Mouse (Mus musculus): ENCODE data around the gene Gm21992. TPM values are rescaled to one million over a fixed set of nuclear protein-coding genes. Genes with fewer than 3 reads are reported as not detected.

Gene Gm21992
- polyA plus RNA-seq, 1 experiment from 2014 or later = 12.9 TPM

- H3K27ac ChIP-seq (ENCODE audit: low read depth, low read length) = no peak overlapping the region
- WGBS = 93% methylated on average over 7 of the region's 7 CpGs
- no peak overlapping the region for H3K4me3 ChIP-seq (ENCODE audit: low read depth, low read length)
- H3K9ac ChIP-seq (ENCODE audit: low read length) = no peak overlapping the region
- H3K27me3 ChIP-seq (ENCODE audit: control insufficient read depth, insufficient read depth, low read length) = no peaks in the 10 kb centered on the region
- H3K4me1 ChIP-seq (ENCODE audit: control insufficient read depth, insufficient read depth, low read length) = no peaks in the 10 kb centered on the region
- no peaks in the 10 kb centered on the region for H3K9me3 ChIP-seq (ENCODE audit: control insufficient read depth, low read length)
- H3K4me2 ChIP-seq = no peak overlapping the region
- no peak for ATAC-seq (ENCODE audit: low FRiP score)
- peaks cover 29% of the 10 kb centered on the region for H3K36me3 ChIP-seq (ENCODE audit: control insufficient read depth, insufficient read depth, low read length)
- DNase-seq (ENCODE audit: low spot score, missing footprints) = no peak
These were observed 8.7 kb downstream of the Gm21992 start for GRCm38 (mm10) chr19:4802691-4803091.

DNA sequence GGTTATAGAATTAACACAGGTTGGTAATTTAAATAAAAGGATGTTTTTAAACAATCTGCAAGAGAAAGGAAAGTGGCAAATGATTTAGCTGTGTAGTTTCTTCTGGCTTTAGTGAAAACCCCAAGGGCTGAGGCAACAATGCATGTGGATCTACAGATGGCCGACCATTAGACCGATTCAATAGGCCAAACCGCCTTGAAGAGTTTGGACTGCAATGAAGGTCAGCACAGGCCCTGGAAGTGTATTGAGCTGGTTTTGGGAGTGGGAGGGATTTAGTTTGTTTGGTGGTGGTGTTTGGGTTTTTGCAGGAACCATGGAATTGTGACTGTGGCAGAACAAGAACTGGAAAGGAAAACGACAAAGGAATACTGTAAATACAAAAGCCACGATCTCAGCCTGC lies 12.3 kb downstream of the Gm21992 start:
- Histone ChIP-seq H3K4me3 (ENCODE audit: low read depth, low read length) (no peak overlapping the region), H3K4me2 (no peak overlapping the region), H3K36me3 (ENCODE audit: control insufficient read depth, insufficient read depth, low read length) (peaks cover 29% of the 10 kb centered on the region), H3K9ac (ENCODE audit: low read length) (no peak overlapping the region), H3K27ac (ENCODE audit: low read depth, low read length) (no peak overlapping the region), H3K27me3 (ENCODE audit: control insufficient read depth, insufficient read depth, low read length) (no peaks in the 10 kb centered on the region), H3K4me1 (ENCODE audit: control insufficient read depth, insufficient read depth, low read length) (peaks cover 4% of the 10 kb centered on the region), H3K9me3 (ENCODE audit: control insufficient read depth, low read length) (no peaks in the 10 kb centered on the region)
- DNase-seq (ENCODE audit: low spot score, missing footprints) = no peak
- ATAC-seq (ENCODE audit: low FRiP score) = no peak
- WGBS = 94% methylated on average over 5 of the region's 5 CpGs

DNA sequence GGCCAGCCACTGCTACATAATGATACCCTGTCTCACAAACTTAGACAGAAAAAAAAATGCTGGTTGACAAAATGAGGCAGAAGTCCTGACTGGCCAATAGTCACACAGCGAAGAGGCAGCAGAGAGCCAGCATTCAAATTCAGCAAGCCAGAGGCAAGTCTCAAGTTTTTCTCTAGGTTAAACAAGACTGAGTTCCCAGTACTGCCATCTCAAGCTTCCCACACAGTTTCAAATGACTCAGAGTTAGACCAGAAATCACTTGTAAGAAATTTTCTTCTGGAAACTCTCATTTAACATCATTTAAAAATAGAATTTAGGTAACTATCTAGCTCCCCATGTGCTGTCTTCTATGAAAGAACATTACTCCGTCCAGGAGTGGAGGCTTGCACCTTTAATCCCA lies 13.6 kb downstream of the Gm21992 start:
- H3K4me2 ChIP-seq = no peak overlapping the region
- H3K27ac ChIP-seq (ENCODE audit: low read depth, low read length) = no peak overlapping the region
- ATAC-seq (ENCODE audit: low FRiP score) = no peak
- peaks cover 4% of the 10 kb centered on the region for H3K4me1 ChIP-seq (ENCODE audit: control insufficient read depth, insufficient read depth, low read length)
- no peak overlapping the region for H3K9ac ChIP-seq (ENCODE audit: low read length)
- no peak overlapping the region for H3K4me3 ChIP-seq (ENCODE audit: low read depth, low read length)
- DNase-seq (ENCODE audit: low spot score, missing footprints) = no peak
- no peaks in the 10 kb centered on the region for H3K9me3 ChIP-seq (ENCODE audit: control insufficient read depth, low read length)
- WGBS = 97% methylated on average over 2 of the region's 2 CpGs
- no peaks in the 10 kb centered on the region for H3K27me3 ChIP-seq (ENCODE audit: control insufficient read depth, insufficient read depth, low read length)
- peaks cover 20% of the 10 kb centered on the region for H3K36me3 ChIP-seq (ENCODE audit: control insufficient read depth, insufficient read depth, low read length)

GRCm38 (mm10) chr19:4795929-4796328 lies 15.5 kb downstream of the Gm21992 start:
- H3K4me1 ChIP-seq (ENCODE audit: control insufficient read depth, insufficient read depth, low read length) = peaks cover 12% of the 10 kb centered on the region
- no peak overlapping the region for H3K9ac ChIP-seq (ENCODE audit: low read length)
- H3K36me3 ChIP-seq (ENCODE audit: control insufficient read depth, insufficient read depth, low read length) = peaks cover 16% of the 10 kb centered on the region
- H3K4me2 ChIP-seq = no peak overlapping the region
- 80% methylated on average over 1 of the region's 1 CpGs for WGBS
- H3K27ac ChIP-seq (ENCODE audit: low read depth, low read length) = no peak overlapping the region
- no peak overlapping the region for H3K4me3 ChIP-seq (ENCODE audit: low read depth, low read length)
- no peaks in the 10 kb centered on the region for H3K9me3 ChIP-seq (ENCODE audit: control insufficient read depth, low read length)
- no peak for DNase-seq (ENCODE audit: low spot score, missing footprints)
- H3K27me3 ChIP-seq (ENCODE audit: control insufficient read depth, insufficient read depth, low read length) = no peaks in the 10 kb centered on the region
- no peak for ATAC-seq (ENCODE audit: low FRiP score)

- H3K27me3 ChIP-seq (ENCODE audit: control insufficient read depth, insufficient read depth, low read length) = no peaks in the 10 kb centered on the region
- peak within 1 kb of the TSS; percentile 42; the same call in 1 of the 2 replicates for H3K27ac ChIP-seq (ENCODE audit: low read depth, low read length)
- peak; percentile 98 for ATAC-seq (ENCODE audit: low FRiP score)
- WGBS = under 1% methylated on average over 31 of the region's 31 CpGs
- peaks cover 16% of the 10 kb centered on the region for H3K4me1 ChIP-seq (ENCODE audit: control insufficient read depth, insufficient read depth, low read length)
- peak within 1 kb of the TSS; percentile 80 for H3K9ac ChIP-seq (ENCODE audit: low read length)
- peak within 1 kb of the TSS; percentile 76 for H3K4me3 ChIP-seq (ENCODE audit: low read depth, low read length)
- peak within 1 kb of the TSS; percentile 73 for H3K4me2 ChIP-seq
- H3K36me3 ChIP-seq (ENCODE audit: control insufficient read depth, insufficient read depth, low read length) = peaks cover 6% of the 10 kb centered on the region
- DNase-seq (ENCODE audit: low spot score, missing footprints) = peak; percentile 99
- H3K9me3 ChIP-seq (ENCODE audit: control insufficient read depth, low read length) = no peaks in the 10 kb centered on the region
These were observed 17.5 kb downstream of the Gm21992 start, which contains the start of gene Rbm4 for GRCm38 (mm10) chr19:4793831-4794422. Gene Rbm4, minus strand, starts transcription at chr19:4793901.

DNA sequence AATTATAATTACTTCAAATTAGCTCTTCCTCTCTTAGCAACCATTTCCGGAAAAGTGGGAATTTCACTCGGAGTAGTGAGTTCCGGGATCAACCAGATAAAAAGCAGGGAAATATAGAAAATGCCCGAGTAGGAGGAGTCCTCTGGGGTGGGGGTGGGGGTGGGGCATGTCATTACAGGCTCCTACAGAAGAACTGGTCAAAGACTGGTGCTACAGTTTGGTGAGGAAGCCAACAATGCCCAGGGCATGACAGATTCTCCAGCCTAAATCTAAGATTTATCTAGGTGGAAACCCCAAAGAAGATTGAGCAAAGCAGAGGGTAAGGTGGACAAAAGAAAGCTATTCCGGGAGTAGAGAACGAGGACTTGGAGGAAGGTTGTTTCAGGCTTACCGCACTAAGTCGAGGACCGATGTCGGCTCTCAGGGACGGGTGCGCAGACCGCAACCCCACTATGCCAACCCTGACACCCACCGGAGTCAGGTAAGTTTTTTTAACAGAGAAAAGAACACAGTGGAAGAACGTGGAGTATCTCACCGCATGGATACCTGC lies 18.1 kb downstream of the Gm21992 start:
- no peaks in the 10 kb centered on the region for H3K27me3 ChIP-seq (ENCODE audit: control insufficient read depth, insufficient read depth, low read length)
- peak overlapping the region; percentile 42; the same call in 1 of the 2 replicates for H3K27ac ChIP-seq (ENCODE audit: low read depth, low read length)
- peaks cover 16% of the 10 kb centered on the region for H3K4me1 ChIP-seq (ENCODE audit: control insufficient read depth, insufficient read depth, low read length)
- peak overlapping the region; percentile 73 for H3K4me2 ChIP-seq
- peaks cover 8% of the 10 kb centered on the region for H3K36me3 ChIP-seq (ENCODE audit: control insufficient read depth, insufficient read depth, low read length)
- H3K4me3 ChIP-seq (ENCODE audit: low read depth, low read length) = peak overlapping the region; percentile 76
- no peaks in the 10 kb centered on the region for H3K9me3 ChIP-seq (ENCODE audit: control insufficient read depth, low read length)
- H3K9ac ChIP-seq (ENCODE audit: low read length) = peak overlapping the region; percentile 80
- 2% methylated on average over 16 of the region's 16 CpGs for WGBS
- DNase-seq (ENCODE audit: low spot score, missing footprints) = peak; percentile 98
- ATAC-seq (ENCODE audit: low FRiP score) = peak; percentile 31; the same call in 1 of the 2 replicates

GRCm38 (mm10) chr19:4786313-4786712 lies 25.1 kb downstream of the Gm21992 start:
- no peak overlapping the region for H3K4me2 ChIP-seq
- peaks cover 22% of the 10 kb centered on the region for H3K36me3 ChIP-seq (ENCODE audit: control insufficient read depth, insufficient read depth, low read length)
- no peak overlapping the region for H3K27ac ChIP-seq (ENCODE audit: low read depth, low read length)
- ATAC-seq (ENCODE audit: low FRiP score) = no peak
- WGBS = 95% methylated on average over 2 of the region's 2 CpGs
- H3K4me1 ChIP-seq (ENCODE audit: control insufficient read depth, insufficient read depth, low read length) = peaks cover 6% of the 10 kb centered on the region
- H3K4me3 ChIP-seq (ENCODE audit: low read depth, low read length) = no peak overlapping the region
- H3K27me3 ChIP-seq (ENCODE audit: control insufficient read depth, insufficient read depth, low read length) = no peaks in the 10 kb centered on the region
- no peaks in the 10 kb centered on the region for H3K9me3 ChIP-seq (ENCODE audit: control insufficient read depth, low read length)
- no peak for DNase-seq (ENCODE audit: low spot score, missing footprints)
- no peak overlapping the region for H3K9ac ChIP-seq (ENCODE audit: low read length)

- H3K27ac ChIP-seq (ENCODE audit: low read depth, low read length) = no peak overlapping the region
- peaks cover 22% of the 10 kb centered on the region for H3K36me3 ChIP-seq (ENCODE audit: control insufficient read depth, insufficient read depth, low read length)
- H3K4me2 ChIP-seq = no peak overlapping the region
- 88% methylated on average over 7 of the region's 7 CpGs for WGBS
- no peak overlapping the region for H3K9ac ChIP-seq (ENCODE audit: low read length)
- H3K9me3 ChIP-seq (ENCODE audit: control insufficient read depth, low read length) = no peaks in the 10 kb centered on the region
- no peak overlapping the region for H3K4me3 ChIP-seq (ENCODE audit: low read depth, low read length)
- DNase-seq (ENCODE audit: low spot score, missing footprints) = no peak
- H3K27me3 ChIP-seq (ENCODE audit: control insufficient read depth, insufficient read depth, low read length) = no peaks in the 10 kb centered on the region
- peaks cover 3% of the 10 kb centered on the region for H3K4me1 ChIP-seq (ENCODE audit: control insufficient read depth, insufficient read depth, low read length)
- no peak for ATAC-seq (ENCODE audit: low FRiP score)
These were observed 26.2 kb downstream of the Gm21992 start for GRCm38 (mm10) chr19:4785206-4785605.

- DNase-seq (ENCODE audit: low spot score, missing footprints) (no peak), ATAC-seq (ENCODE audit: low FRiP score) (no peak)
- Histone ChIP-seq H3K27ac (ENCODE audit: low read depth, low read length) (no peak overlapping the region), H3K4me3 (ENCODE audit: low read depth, low read length) (no peak overlapping the region), H3K4me2 (no peak overlapping the region), H3K36me3 (ENCODE audit: control insufficient read depth, insufficient read depth, low read length) (peaks cover 19% of the 10 kb centered on the region), H3K9me3 (ENCODE audit: control insufficient read depth, low read length) (no peaks in the 10 kb centered on the region), H3K4me1 (ENCODE audit: control insufficient read depth, insufficient read depth, low read length) (no peaks in the 10 kb centered on the region), H3K9ac (ENCODE audit: low read length) (no peak overlapping the region), H3K27me3 (ENCODE audit: control insufficient read depth, insufficient read depth, low read length) (no peaks in the 10 kb centered on the region)
- WGBS = 95% methylated on average over 2 of the region's 2 CpGs
These were observed 28.5 kb downstream of the Gm21992 start for GRCm38 (mm10) chr19:4782891-4783290.
